Mouse (Mus musculus) neural tube, embryonic 11.5 days (tissue): ENCODE results near the gene Hist1h2be. TPM values are rescaled to one million over a fixed set of nuclear protein-coding genes. Genes with fewer than 3 reads are reported as not detected.
"Not testable (repeated sequence)": the region's sequence is repeated elsewhere in the genome, so short reads cannot be mapped to it uniquely, and the experiment has no call there.

Experiments used
- ATAC-seq: fragments of 200-750 bp; cut with Nextera tagmentation; 2 replicates; pipeline ENCODE4 v1.8.0; 2017; ENCODE audit warnings: moderate number of reproducible peaks, mild to moderate bottlenecking, moderate TSS enrichment, moderate library complexity; ENCODE audit not compliant: insufficient read depth, low FRiP score, low TSS enrichment
- DNase-seq: peaks from one replicate; pipeline ENCODE4 v3.0.0-alpha.2; 2015; ENCODE audit warnings: low spot score
- H3K27ac ChIP-seq: fragments of 300-500 bp; sonication (generic); 2 replicates; pipeline ENCODE4 v1.5.1; 2014; ENCODE audit warnings: low read depth, mild to moderate bottlenecking, low read length
- H3K27me3 ChIP-seq: fragments of 300-500 bp; sonication (generic); 2 replicates; pipeline ENCODE4 v1.6.1; 2014; ENCODE audit warnings: mild to moderate bottlenecking, low read length, mixed read lengths; ENCODE audit not compliant: control insufficient read depth, insufficient read depth
- H3K36me3 ChIP-seq: fragments of 300-500 bp; sonication (generic); 2 replicates; pipeline ENCODE4 v1.6.1; 2014; ENCODE audit warnings: mild to moderate bottlenecking, low read length, moderate library complexity, mixed read lengths; ENCODE audit not compliant: control insufficient read depth, insufficient read depth
- H3K4me1 ChIP-seq: fragments of 300-500 bp; sonication (generic); 2 replicates; pipeline ENCODE4 v1.6.1; 2014; ENCODE audit warnings: low read length, mixed read lengths; ENCODE audit not compliant: control insufficient read depth, insufficient read depth
- H3K4me2 ChIP-seq: fragments of 300-500 bp; sonication (generic); 2 replicates; pipeline ENCODE4 v1.6.1; 2014; ENCODE audit warnings: low read depth, mild to moderate bottlenecking, moderate library complexity
- H3K4me3 ChIP-seq: fragments of 300-500 bp; sonication (generic); 2 replicates; pipeline ENCODE4 v1.5.1; 2014; ENCODE audit warnings: low read depth, low read length
- H3K9ac ChIP-seq: fragments of 300-500 bp; sonication (generic); 2 replicates; pipeline ENCODE4 v1.6.1; 2014; ENCODE audit warnings: mild to moderate bottlenecking, low read length
- H3K9me3 ChIP-seq: fragments of 300-500 bp; sonication (generic); 2 replicates; pipeline ENCODE4 v1.6.1; 2016; ENCODE audit warnings: low read length; ENCODE audit not compliant: control insufficient read depth
- WGBS: fragments of 180-500 bp; shearing (Covaris S2); extraction: QIAGEN DNeasy Blood & Tissue Kit; methylation state at CpG from one replicate; pipeline ENCODE4 v1.1.7; 2014; 5-methylcytosine and 5-hydroxymethylcytosine counted together
- polyA plus RNA-seq: library from polyadenylated mRNA; unstranded; fragments of >200 nt; fragmentation: Nextera tagmentation; extraction: Ambion mirVana; gene quantifications from 2 replicates; pipeline ENCODE4 v1.2.1, GENCODE M21; 2014

Gene Hist1h2be
- polyA plus RNA-seq, 1 experiment from 2014 or later: 1.8 TPM

DNA sequence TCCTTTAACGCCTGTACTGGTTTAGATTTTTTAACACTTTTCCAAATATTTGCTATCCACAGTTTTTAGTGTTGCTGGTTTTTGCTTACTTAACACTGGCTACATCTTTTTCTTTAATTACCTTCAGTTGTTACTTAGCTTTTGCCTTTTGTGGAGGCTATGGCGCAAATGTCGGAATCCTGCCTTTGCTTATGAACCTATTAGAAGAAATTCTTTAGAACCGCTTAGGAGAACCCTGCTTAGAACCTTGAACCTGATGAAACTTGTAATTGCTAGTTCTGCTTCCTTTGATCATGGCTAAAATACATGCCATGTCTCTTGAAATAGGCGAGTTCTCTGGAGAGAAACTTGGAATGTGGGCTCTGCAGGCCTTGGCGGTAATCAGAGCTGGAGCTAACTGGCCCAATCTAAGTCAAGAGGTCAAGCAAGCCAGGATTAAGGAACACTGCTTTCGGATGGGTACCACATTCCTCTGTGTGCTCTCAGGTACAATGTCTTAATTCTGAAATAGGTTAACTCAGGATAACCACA lies 44.5 kb downstream of the Hist1h2be start:
- DNase-seq (peak; percentile 41), ATAC-seq (no peak)
- peak overlapping the region; percentile 76 for H3K27ac ChIP-seq
- H3K9me3 ChIP-seq: no peaks in the 10 kb centered on the region
- no peaks in the 10 kb centered on the region for H3K27me3 ChIP-seq
- H3K4me2 ChIP-seq: peak overlapping the region; percentile 57
- 5% methylated on average over 7 of the region's 7 CpGs for WGBS
- peak overlapping the region; percentile 36 for H3K4me3 ChIP-seq
- H3K9ac ChIP-seq: peak overlapping the region; percentile 63
- no peaks in the 10 kb centered on the region for H3K36me3 ChIP-seq
- peaks cover 6% of the 10 kb centered on the region; the same call in 1 of the 2 replicates for H3K4me1 ChIP-seq

GRCm38 (mm10) chr13:23575864-23576313 lies 45.0 kb downstream of the Hist1h2be start:
- H3K9me3 ChIP-seq, ATAC-seq, H3K27me3 ChIP-seq, H3K4me1 ChIP-seq, DNase-seq, H3K36me3 ChIP-seq: not testable (repeated sequence)
- under 1% methylated on average over 8 of the region's 40 CpGs for WGBS
- Histone ChIP-seq H3K4me2 (peak overlapping the region; percentile 57), H3K9ac (peak overlapping the region; percentile 63), H3K4me3 (peak overlapping the region; percentile 36), H3K27ac (peak overlapping the region; percentile 76)

GRCm38 (mm10) chr13:23575271-23575851 lies 45.6 kb downstream of the Hist1h2be start, which contains the start of gene Hist1h3d:
TSS of gene Hist1h3d (plus strand) at chr13:23575763.
- no peaks in the 10 kb centered on the region for H3K36me3 ChIP-seq
- under 1% methylated on average over 18 of the region's 18 CpGs for WGBS

DNA sequence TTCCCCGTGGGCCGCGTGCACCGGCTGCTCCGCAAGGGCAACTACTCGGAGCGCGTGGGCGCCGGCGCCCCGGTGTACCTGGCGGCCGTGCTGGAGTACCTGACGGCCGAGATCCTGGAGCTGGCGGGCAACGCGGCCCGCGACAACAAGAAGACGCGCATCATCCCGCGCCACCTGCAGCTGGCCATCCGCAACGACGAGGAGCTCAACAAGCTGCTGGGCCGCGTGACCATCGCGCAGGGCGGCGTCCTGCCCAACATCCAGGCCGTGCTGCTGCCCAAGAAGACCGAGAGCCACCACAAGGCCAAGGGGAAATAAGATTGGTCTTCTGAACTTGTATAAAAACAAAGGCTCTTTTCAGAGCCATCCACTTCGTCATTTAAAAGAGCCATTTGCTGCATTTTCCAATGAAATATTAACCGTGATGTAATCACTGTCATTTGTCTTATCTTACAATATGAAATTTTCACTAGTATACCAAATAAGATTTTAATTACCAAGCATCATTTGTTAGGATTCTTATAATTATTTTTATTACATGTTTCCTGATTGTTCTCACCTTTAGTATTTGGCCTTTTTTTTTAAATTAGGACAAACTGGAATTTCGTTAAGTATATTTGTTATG lies 46.3 kb downstream of the Hist1h2be start:
- H3K27ac ChIP-seq: peak overlapping the region; percentile 93
- WGBS: under 1% methylated on average over 7 of the region's 39 CpGs
- not testable (repeated sequence) for H3K27me3 ChIP-seq, H3K4me1 ChIP-seq, DNase-seq, H3K36me3 ChIP-seq, H3K9me3 ChIP-seq
- H3K4me2 ChIP-seq: peak overlapping the region; percentile 57
- ATAC-seq: peak; percentile 5
- H3K9ac ChIP-seq: peak overlapping the region; percentile 58
- peak overlapping the region; percentile 36 for H3K4me3 ChIP-seq

More at GRCm38 (mm10) chr13:23575271-23575851, 45.6 kb downstream of the Hist1h2be start, which contains the start of gene Hist1h3d:
- Histone ChIP-seq H3K27me3 (no peaks in the 10 kb centered on the region), H3K9me3 (no peaks in the 10 kb centered on the region), H3K9ac (peak within 1 kb of the TSS; percentile 63), H3K4me2 (peak within 1 kb of the TSS; percentile 57), H3K4me3 (peak within 1 kb of the TSS; percentile 36), H3K4me1 (peaks cover 6% of the 10 kb centered on the region; the same call in 1 of the 2 replicates), H3K27ac (peak within 1 kb of the TSS; percentile 88)
- ATAC-seq (peak; percentile 40), DNase-seq (peak; percentile 64)

DNA sequence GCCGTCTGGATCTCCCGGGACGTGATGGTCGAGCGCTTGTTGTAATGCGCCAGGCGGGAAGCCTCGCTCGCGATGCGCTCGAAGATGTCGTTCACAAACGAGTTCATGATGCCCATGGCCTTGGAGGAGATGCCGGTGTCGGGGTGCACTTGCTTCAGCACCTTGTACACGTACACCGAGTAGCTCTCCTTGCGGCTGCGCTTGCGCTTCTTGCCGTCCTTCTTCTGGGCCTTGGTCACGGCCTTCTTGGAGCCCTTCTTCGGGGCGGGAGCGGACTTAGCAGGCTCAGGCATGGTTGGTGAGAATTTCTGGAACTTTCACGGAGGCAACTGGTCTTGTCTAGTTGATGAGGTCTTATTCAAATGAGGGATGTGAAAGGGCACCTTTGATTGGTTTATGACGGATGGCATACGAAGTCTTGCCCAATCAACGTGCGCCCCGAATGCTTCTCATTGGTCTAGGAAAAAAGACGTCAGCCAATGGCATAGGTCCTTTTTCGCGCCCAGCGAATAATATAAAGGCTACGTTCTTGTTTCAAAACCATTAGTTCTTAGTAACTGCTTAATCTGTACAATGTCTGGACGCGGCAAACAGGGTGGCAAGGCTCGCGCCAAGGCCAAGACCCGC lies 46.9 kb downstream of the Hist1h2be start, which contains the start of the genes Hist1h2bf and Hist1h2ad:
Hist1h2bf (minus strand) TSS at position 299 of the 627 bp plus-strand sequence.
Hist1h2ad (plus strand) TSS at position 484 of the 627 bp plus-strand sequence.
- Histone ChIP-seq H3K27ac (peak within 1 kb of the TSS; percentile 93), H3K9ac (peak within 1 kb of the TSS; percentile 63), H3K4me3 (peak within 1 kb of the TSS; percentile 36), H3K4me2 (peak within 1 kb of the TSS; percentile 64)
- not testable (repeated sequence) for H3K4me1 ChIP-seq, H3K36me3 ChIP-seq, H3K27me3 ChIP-seq, H3K9me3 ChIP-seq
- ATAC-seq (peak; percentile 89), DNase-seq (peak; percentile 91)
- 0% methylated on average over 27 of the region's 42 CpGs for WGBS

- Histone ChIP-seq H3K4me3 (peak overlapping the region; percentile 45), H3K9ac (peak overlapping the region; percentile 63), H3K27ac (peak overlapping the region; percentile 93), H3K4me2 (peak overlapping the region; percentile 64)
- peak; percentile 30 for DNase-seq
- not testable (repeated sequence) for H3K4me1 ChIP-seq, H3K9me3 ChIP-seq, ATAC-seq, H3K36me3 ChIP-seq, H3K27me3 ChIP-seq
- WGBS: 11% methylated on average over 17 of the region's 20 CpGs
Measured at GRCm38 (mm10) chr13:23573034-23573897, 47.7 kb downstream of the Hist1h2be start.

- H3K27ac ChIP-seq: peak overlapping the region; percentile 93
- peak overlapping the region; percentile 45 for H3K4me3 ChIP-seq
- H3K4me2 ChIP-seq: peak overlapping the region; percentile 64
- WGBS: 39% methylated on average over 2 of the region's 2 CpGs
- ATAC-seq (no peak), DNase-seq (peak; percentile 16)
- no peaks in the 10 kb centered on the region for H3K9me3 ChIP-seq
- H3K9ac ChIP-seq: peak overlapping the region; percentile 77
- no peaks in the 10 kb centered on the region for H3K27me3 ChIP-seq
- no peaks in the 10 kb centered on the region for H3K36me3 ChIP-seq
- H3K4me1 ChIP-seq: peaks cover 9% of the 10 kb centered on the region
Measured at GRCm38 (mm10) chr13:23572218-23573033, 48.5 kb downstream of the Hist1h2be start.
